Mouse (Mus musculus) cerebellum, adult 9-11 months (tissue): ENCODE data around the gene Synj2.

Experiments used
- DNase-seq: peaks from one replicate; pipeline ENCODE4 v3.0.0; 2022

The Synj2 gene

DNA sequence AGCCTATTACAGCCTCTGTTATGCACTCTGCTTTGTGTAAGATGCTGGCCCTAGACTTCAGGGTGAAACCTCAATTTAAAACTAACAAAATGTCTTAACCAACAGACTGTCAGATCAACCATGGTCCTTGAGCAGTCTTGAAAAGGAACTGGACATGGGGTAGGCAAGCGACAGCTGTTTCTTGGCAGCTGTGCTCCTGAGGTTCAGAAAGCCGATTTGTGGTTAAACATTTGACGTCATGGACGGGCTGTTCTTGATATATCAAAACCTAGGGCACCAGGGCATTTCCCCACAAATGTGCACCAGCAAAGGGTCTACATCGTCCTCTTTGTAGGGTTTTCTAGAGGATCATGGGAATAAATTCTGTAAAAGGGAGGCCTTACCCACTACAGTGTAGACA lies 122.5 kb downstream of the Synj2 start:
- DNase-seq: no peak

DNA sequence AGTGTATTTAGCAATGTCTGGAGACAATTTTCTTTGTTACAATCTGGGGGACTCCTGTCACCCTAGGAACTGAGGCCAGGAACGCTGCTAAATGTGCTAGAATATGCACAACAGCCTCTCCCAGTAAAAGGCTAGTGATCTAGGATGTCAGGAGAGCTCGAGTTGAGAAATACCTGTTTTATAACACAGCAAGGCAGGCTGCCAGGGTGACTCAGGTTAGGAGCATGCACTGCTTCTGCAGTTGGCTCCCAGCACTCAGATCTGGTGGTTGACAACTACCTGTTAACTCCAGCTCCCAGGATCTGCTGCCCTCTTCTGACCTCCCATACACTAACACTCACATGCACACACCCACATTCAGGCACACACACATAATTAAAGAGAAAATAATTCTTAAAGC lies 124.9 kb downstream of the Synj2 start:
- DNase-seq: no peak

- DNase-seq: no peak
These were observed 126.5 kb downstream of the Synj2 start for GRCm38 (mm10) chr17:6067613-6068012.

DNA sequence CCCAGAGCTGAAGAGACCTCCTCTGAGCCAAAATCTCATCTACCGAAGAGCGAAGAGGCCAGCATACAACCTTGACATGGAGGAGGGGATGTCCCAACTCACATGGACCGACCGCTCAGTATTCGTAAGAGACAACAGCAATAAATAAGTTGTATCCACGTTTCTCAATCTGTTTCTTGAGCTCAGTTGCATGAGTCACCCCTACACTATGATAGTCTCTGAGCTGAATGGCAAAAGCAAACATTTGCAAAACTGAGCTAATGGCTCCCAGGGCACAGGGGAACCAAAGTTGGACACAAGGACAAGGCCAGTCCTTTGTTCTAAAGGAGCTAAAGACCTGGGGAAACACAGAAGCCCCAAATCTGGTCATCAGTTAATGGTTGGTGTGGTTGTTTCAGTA lies 128.8 kb downstream of the Synj2 start:
- no peak for DNase-seq

GRCm38 (mm10) chr17:6073405-6073804 lies 132.3 kb downstream of the Synj2 start:
- no peak for DNase-seq

GRCm38 (mm10) chr17:6079287-6080122 lies 138.4 kb downstream of the Synj2 start, which contains the start of the genes Serac1 and Gtf2h5:
Gene Serac1, minus strand, starts transcription at chr17:6079741.
Gene Gtf2h5, plus strand, starts transcription at chr17:6079786.
- DNase-seq: peak; percentile 98

DNA sequence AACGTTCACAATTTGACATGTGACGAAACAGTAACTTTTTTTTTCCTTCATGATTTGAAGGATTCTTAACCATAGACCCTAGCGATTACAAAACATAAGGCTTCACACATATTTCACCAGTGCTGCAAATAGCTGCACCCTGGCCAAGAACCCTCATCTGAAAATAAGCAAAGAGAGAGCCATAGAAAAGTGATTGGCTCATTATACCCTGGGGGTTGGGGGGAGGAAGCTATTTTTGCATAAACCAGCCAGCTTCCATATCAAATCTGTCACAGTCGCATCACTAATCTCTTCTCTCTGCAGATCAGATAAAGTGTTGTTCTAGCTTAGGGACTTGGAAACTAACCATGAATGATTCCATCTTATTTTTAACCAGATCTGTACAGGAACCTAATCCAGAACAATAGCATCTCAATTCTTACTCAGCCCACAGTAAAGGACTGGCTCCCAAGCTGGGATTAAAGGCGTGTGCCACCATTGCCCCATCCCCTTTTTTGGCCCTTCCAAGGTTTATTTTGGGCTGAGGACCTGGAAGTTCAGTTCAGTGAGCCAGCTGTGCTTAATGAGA lies 142.3 kb downstream of the Synj2 start:
- no peak for DNase-seq

DNA sequence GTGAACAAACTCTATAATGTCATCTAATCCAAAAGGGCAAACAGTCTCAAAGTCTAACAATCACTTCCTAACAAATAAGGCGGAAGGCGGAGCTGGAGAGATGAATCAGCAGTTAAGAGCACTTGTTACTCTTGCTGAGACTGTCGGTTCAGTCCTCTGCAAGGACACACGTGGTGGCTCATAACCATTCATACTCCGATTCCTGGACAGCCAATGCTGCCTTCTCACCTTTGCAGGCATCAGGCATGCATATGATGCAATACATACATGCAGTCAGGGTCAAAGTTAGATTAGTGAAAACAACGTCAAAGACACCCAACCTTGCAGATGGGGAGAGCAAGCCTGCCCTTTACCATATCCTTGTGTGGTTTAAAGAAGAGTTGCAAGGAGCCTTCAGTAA lies 150.5 kb downstream of the Synj2 start:
- no peak for DNase-seq
